In the genomic region with DNA sequence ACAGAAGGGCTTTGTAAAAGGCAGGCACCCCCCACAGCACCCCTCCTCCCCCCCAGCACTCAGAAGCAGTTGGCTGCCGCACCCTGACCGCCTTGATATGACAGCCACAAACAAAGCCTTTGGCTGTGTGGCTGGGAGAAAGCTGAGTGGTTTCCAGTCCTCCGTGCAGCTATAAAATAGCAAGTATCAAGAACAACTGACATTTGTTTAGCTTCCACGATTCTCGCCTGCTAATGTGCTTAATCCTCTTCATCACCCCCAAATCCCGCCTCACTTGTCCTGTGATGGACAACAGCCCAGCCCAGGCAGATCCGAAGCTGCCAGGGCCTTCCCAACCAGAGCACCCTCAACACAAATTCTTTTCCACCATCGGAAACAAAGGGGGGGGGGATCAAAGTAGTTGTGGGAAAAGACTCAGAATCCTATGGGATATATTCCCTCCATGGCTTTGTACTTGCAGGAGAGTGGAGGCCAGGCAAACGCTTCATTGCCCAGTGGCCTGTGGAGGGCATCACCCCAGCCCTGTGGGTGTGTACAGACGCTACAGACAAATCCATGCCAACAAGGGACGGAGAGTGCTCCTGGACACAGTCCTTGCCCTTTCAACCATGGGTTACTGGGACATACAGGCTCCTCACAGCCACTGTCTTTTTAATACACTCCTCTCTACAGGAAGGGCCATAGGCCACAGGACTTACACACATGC, we compare ENCODE assay signal across 9 mouse cellular contexts. TPM values are rescaled to one million over a fixed set of nuclear protein-coding genes. Genes with fewer than 3 reads are reported as not detected.
A peak's percentile ranks its signal among the peaks of the same experiment; 100 is the strongest.
DNase-seq lines count a peak whose midpoint lies in the region; ATAC-seq and TF ChIP-seq lines count a peak whose summit lies in the region.
"Had no signal": no experiment of that assay in that cellular context is flagged by ENCODE, and none has a peak within 500 bp of the region (broad histone marks: within the 10 kb centered on the region; RNA-seq: fewer than 3 reads in every experiment).

No protein-coding gene starts in this region.

- no peaks in the 10 kb centered on the region for H3K9me3 ChIP-seq in embryonic facial prominence, embryonic 13.5 days
- H3K9me3 ChIP-seq in midbrain, embryonic 15.5 days = no peaks in the 10 kb centered on the region
- no peaks in the 10 kb centered on the region for H3K9me3 ChIP-seq in heart, embryonic 12.5 days (replicated peaks)

- ATAC-seq in embryonic facial prominence, embryonic 13.5 days (ENCODE audit: insufficient number of reproducible peaks, insufficient read depth, low FRiP score, low TSS enrichment, low read depth) = no peak
- peak; percentile 80 for ATAC-seq in midbrain, embryonic 15.5 days (replicated peaks)
- ATAC-seq in heart, embryonic 12.5 days (ENCODE audit: insufficient number of reproducible peaks, low FRiP score) = no peak

- no peak overlapping the region for H3K4me3 ChIP-seq in embryonic facial prominence, embryonic 13.5 days
- H3K4me3 ChIP-seq in midbrain, embryonic 15.5 days = no peak overlapping the region
- no peak overlapping the region for H3K4me3 ChIP-seq in heart, embryonic 12.5 days
- H3K4me3 ChIP-seq in heart, adult 2 months = no peak overlapping the region

- 0 out of 2 replicates have a peak overlapping the region, but pooled peaks have one; percentile 12 for H3K27ac ChIP-seq in embryonic facial prominence, embryonic 13.5 days
- peak overlapping the region; percentile 70 for H3K27ac ChIP-seq in midbrain, embryonic 15.5 days
- H3K27ac ChIP-seq in heart, embryonic 12.5 days (ENCODE audit: poor library complexity, severe bottlenecking) = no peak overlapping the region
- no peak overlapping the region for H3K27ac ChIP-seq in heart, adult 2 months

- H3K36me3 ChIP-seq in embryonic facial prominence, embryonic 13.5 days = peaks cover 12% of the 10 kb centered on the region
- H3K36me3 ChIP-seq in midbrain, embryonic 15.5 days (replicated peaks) = no peaks in the 10 kb centered on the region
- peaks cover 20% of the 10 kb centered on the region for H3K36me3 ChIP-seq in heart, embryonic 12.5 days
- H3K36me3 ChIP-seq in heart, adult 2 months (ENCODE audit: control insufficient read depth, insufficient read depth, low read length) = no peaks in the 10 kb centered on the region

- peaks cover 41% of the 10 kb centered on the region for H3K4me1 ChIP-seq in embryonic facial prominence, embryonic 13.5 days
- H3K4me1 ChIP-seq in midbrain, embryonic 15.5 days = peaks cover 14% of the 10 kb centered on the region
- H3K4me1 ChIP-seq in heart, embryonic 12.5 days (replicated peaks) = peaks cover 32% of the 10 kb centered on the region
- H3K4me1 ChIP-seq in heart, adult 2 months (ENCODE audit: control insufficient read depth, insufficient read depth, low read length) = no peaks in the 10 kb centered on the region

- no peaks in the 10 kb centered on the region for H3K27me3 ChIP-seq in embryonic facial prominence, embryonic 13.5 days
- H3K27me3 ChIP-seq in midbrain, embryonic 15.5 days (replicated peaks) = no peaks in the 10 kb centered on the region
- no peaks in the 10 kb centered on the region; the same call in 1 of the 2 replicates for H3K27me3 ChIP-seq in heart, embryonic 12.5 days (replicated peaks)
- no peaks in the 10 kb centered on the region for H3K27me3 ChIP-seq in heart, adult 2 months (ENCODE audit: control insufficient read depth, insufficient read depth, low read length)

- no peak overlapping the region for H3K4me2 ChIP-seq in embryonic facial prominence, embryonic 13.5 days
- no peak overlapping the region for H3K4me2 ChIP-seq in midbrain, embryonic 15.5 days
- no peak overlapping the region for H3K4me2 ChIP-seq in heart, embryonic 12.5 days

- no peak overlapping the region; the same call in 1 of the 2 replicates for H3K9ac ChIP-seq in embryonic facial prominence, embryonic 13.5 days
- H3K9ac ChIP-seq in midbrain, embryonic 15.5 days = no peak overlapping the region
- H3K9ac ChIP-seq in heart, embryonic 12.5 days = no peak overlapping the region
- no peak overlapping the region for H3K9ac ChIP-seq in heart, adult 2 months (ENCODE audit: low read depth, low read length)

- WGBS in embryonic facial prominence, embryonic 13.5 days = 50% methylated on average over 11 of the region's 11 CpGs
- 13% methylated on average over 11 of the region's 11 CpGs for WGBS in midbrain, embryonic 15.5 days
- 55% methylated on average over 11 of the region's 11 CpGs for WGBS in heart, embryonic 12.5 days
- 61% methylated on average over 11 of the region's 11 CpGs for WGBS in heart, adult 2 months

- intact Hi-C loops in heart, adult 2 months (cut with DNase I) = no loop called here

- no peak for TF ChIP-seq EP300 in heart, adult 2 months (IDR thresholded peaks at IDR 0.05; ENCODE audit: insufficient read depth, low read depth, low read length)

- TF ChIP-seq POLR2A in heart, adult 2 months (IDR thresholded peaks at IDR 0.05; ENCODE audit: insufficient read depth, low read depth, low read length) = no peak

- no peaks in the 10 kb centered on the region for H3K79me2 ChIP-seq in heart, adult 2 months (replicated peaks; ENCODE audit: control insufficient read depth, insufficient read depth, low read length)

- TF ChIP-seq CTCF in heart, adult 2 months (IDR thresholded peaks at IDR 0.05) = no peak

- DNase-seq in frontal cortex, postnatal 36 days (ENCODE audit: low spot score in 2 of 2) = peak; percentile 5 to 19
- no peak for DNase-seq in frontal cortex, postnatal 25 days (ENCODE audit: low spot score in 2 of 2)
- peak; percentile 63 to 69 for DNase-seq in kidney, postnatal 36 days
- no peak for DNase-seq in heart, adult 2 months
- no peak for DNase-seq in ovary, postnatal 14 days (ENCODE audit: low spot score)
- DNase-seq: adrenal gland, adult 8-10 months had no signal

RNA-seq across cellular contexts. Expression of a gene that starts 47.3 kb away (rescaled TPM):
- 15.9 and 18.5 TPM in 2 replicates for polyA plus RNA-seq in embryonic facial prominence, embryonic 13.5 days (2015; fragmentation: Nextera tagmentation; extraction: Ambion mirVana)
- polyA plus RNA-seq in midbrain, embryonic 15.5 days (2015; fragmentation: Nextera tagmentation; extraction: Ambion mirVana) = 13.0 and 14.2 TPM in 2 replicates
- 3.9 and 4.6 TPM in 2 replicates for polyA plus RNA-seq in heart, embryonic 12.5 days (2016; fragmentation: Nextera tagmentation; extraction: Ambion mirVana)
- total RNA-seq in heart, adult 2 months (2021) = under 1 TPM; 0.77 to 0.94 TPM
- 1.4 and 1.5 TPM in 2 replicates for polyA plus RNA-seq in heart, adult 2 months (2012; rRNA removed)

Comparison
In these comparisons a context has a peak if more than half of its experiments do, and no peak if none do; other contexts are left out.
1. DNase-seq: peak in frontal cortex, postnatal 36 days (2 of 2) and kidney, postnatal 36 days (2 of 2); none in frontal cortex, postnatal 25 days (0 of 2), heart, adult 2 months (0 of 2) and ovary, postnatal 14 days (single experiment).
2. H3K27ac ChIP-seq: peak in embryonic facial prominence, embryonic 13.5 days (single experiment) and midbrain, embryonic 15.5 days (single experiment); none in heart, embryonic 12.5 days (single experiment) and heart, adult 2 months (single experiment).